Mouse (Mus musculus) liver, embryonic 14.5 days (tissue): ENCODE measurements around the gene Klhl12. TPM values are rescaled to one million over a fixed set of nuclear protein-coding genes. Genes with fewer than 3 reads are reported as not detected.
A peak's percentile ranks its signal among the peaks of the same experiment; 100 is the strongest.
"Not testable (repeated sequence)": the region's sequence is repeated elsewhere in the genome, so short reads cannot be mapped to it uniquely, and the experiment has no call there.

ENCODE experiments used
- ATAC-seq: fragments of 200-750 bp; cut with Nextera tagmentation; 2 replicates; pipeline ENCODE4 v1.8.0; 2017; ENCODE audit warnings: moderate number of reproducible peaks, mild to moderate bottlenecking, moderate library complexity; ENCODE audit not compliant: insufficient read depth
- DNase-seq, 3 experiments: peaks; one replicate each; pipeline ENCODE4 v3.0.0-alpha.2; 2012 to 2013; ENCODE audit warnings: low read depth in 3 of 3, low spot score in 3 of 3
- H3K27ac ChIP-seq: fragments of 300-500 bp; sonication (generic); 2 replicates; pipeline ENCODE4 v1.5.1; 2014; ENCODE audit warnings: moderate library complexity, mild to moderate bottlenecking, control low read depth, inconsistent platforms
- H3K27me3 ChIP-seq: fragments of 300-500 bp; sonication (generic); 2 replicates; pipeline ENCODE4 v1.6.1; 2014; ENCODE audit warnings: mild to moderate bottlenecking, low read length, moderate library complexity; ENCODE audit not compliant: control insufficient read depth, insufficient read depth
- H3K36me3 ChIP-seq: fragments of 300-500 bp; sonication (generic); replicated peaks from 2 replicates; pipeline ENCODE4 v1.6.1; 2014; ENCODE audit warnings: low read depth; ENCODE audit not compliant: control insufficient read depth, insufficient read depth
- H3K4me1 ChIP-seq, 2 experiments: fragments of 200-500 bp in 1 of 2; fragments of 300-500 bp in 1 of 2; sonication (generic) in 1 of 2; replicated peaks; 2 replicates each; pipeline ENCODE4 v1.6.1; 2012 to 2014; ENCODE audit warnings: antibody characterized with exemption in 1 of 2, inconsistent platforms in 1 of 2, low read length in 1 of 2; ENCODE audit not compliant: control insufficient read depth in 2 of 2, insufficient read depth in 2 of 2
- H3K4me2 ChIP-seq: fragments of 300-500 bp; sonication (generic); 2 replicates; pipeline ENCODE4 v1.6.1; 2014; ENCODE audit warnings: low read depth, mild to moderate bottlenecking, control low read depth, moderate library complexity
- H3K4me3 ChIP-seq, 2 experiments: fragments of 200-500 bp in 1 of 2; fragments of 300-500 bp in 1 of 2; sonication (generic) in 1 of 2; 2 replicates each; pipeline ENCODE4 v1.5.1; 2012 to 2014; ENCODE audit warnings: low read depth in 2 of 2, low read length in 2 of 2, mild to moderate bottlenecking in 2 of 2, control low read depth in 1 of 2, inconsistent platforms in 1 of 2, moderate library complexity in 1 of 2; ENCODE audit not compliant: insufficient read depth in 1 of 2
- H3K9ac ChIP-seq: fragments of 300-500 bp; sonication (generic); replicated peaks from 2 replicates; pipeline ENCODE4 v1.6.1; 2014; ENCODE audit warnings: mild to moderate bottlenecking, control low read depth, moderate library complexity
- H3K9me3 ChIP-seq: fragments of 300-500 bp; sonication (generic); 2 replicates; pipeline ENCODE4 v1.6.1; 2016; ENCODE audit warnings: low read length, mixed read lengths; ENCODE audit not compliant: control insufficient read depth
- CTCF ChIP-seq: IDR thresholded peaks from 2 replicates; pipeline ENCODE4 v1.5.1; 2016; ENCODE audit warnings: antibody characterized with exemption, low read depth, control low read depth
- EP300 ChIP-seq: IDR thresholded peaks from 2 replicates; pipeline ENCODE4 v1.6.1; 2016; ENCODE audit warnings: antibody characterized with exemption, low read depth
- WGBS: fragments of 180-500 bp; shearing (Covaris S2); extraction: QIAGEN DNeasy Blood & Tissue Kit; methylation state at CpG from one replicate; pipeline ENCODE4 v1.1.7; 2014; ENCODE audit not compliant: insufficient replicate concordance; 5-methylcytosine and 5-hydroxymethylcytosine counted together
- polyA plus RNA-seq, 2 experiments: library from polyadenylated mRNA; depleted of rRNA in 1 of 2; stranded (reverse) in 1 of 2; unstranded in 1 of 2; fragments of >200 nt; fragmentation: Nextera tagmentation in 1 of 2; extraction: Ambion mirVana in 1 of 2; gene quantifications; 2 replicates each; pipeline versions ENCODE4 v1.2.1 to v1.2.3; 2012 to 2014

Klhl12 gene
- polyA plus RNA-seq, 2 experiments = 17.9 to 28.0 TPM

- DNase-seq (peak in 1 of 3 experiments; percentile 39), ATAC-seq (no peak)
- no peak for TF ChIP-seq EP300
- TF ChIP-seq CTCF = peak; percentile 68
- Histone ChIP-seq H3K4me1 (peaks cover 37 to 43% of the 10 kb centered on the region in 2 experiments), H3K4me2 (no peak overlapping the region), H3K27me3 (no peaks in the 10 kb centered on the region), H3K9ac (no peak overlapping the region), H3K4me3 (no peak overlapping the region), H3K36me3 (no peaks in the 10 kb centered on the region), H3K9me3 (no peaks in the 10 kb centered on the region), H3K27ac (no peak overlapping the region)
- whole genome bisulfite sequencing = 55% methylated on average over 5 of the region's 5 CpGs
Observed at GRCm38 (mm10) chr1:134524424-134524823, 69.1 kb downstream of the Klhl12 start.

DNA sequence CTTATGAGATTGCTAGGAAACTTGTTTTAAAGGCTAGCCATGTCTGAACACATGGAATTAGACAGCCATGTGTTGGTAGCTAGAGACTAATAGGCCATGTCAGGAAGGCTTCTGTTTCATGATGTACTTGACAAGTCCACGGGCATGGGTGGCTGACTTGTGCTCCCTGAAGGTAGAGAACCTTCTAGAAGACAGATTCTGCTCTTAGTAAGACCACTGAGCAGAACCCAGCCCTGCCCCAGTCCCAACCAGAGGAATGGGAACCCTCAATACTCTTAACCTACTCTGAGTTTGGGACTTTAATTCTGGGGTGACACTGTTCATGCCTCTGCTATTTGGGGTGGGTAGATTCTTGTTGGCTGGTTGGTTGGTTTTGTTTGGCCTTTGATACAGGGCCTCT lies 69.7 kb downstream of the Klhl12 start:
- DNase-seq (no peak), ATAC-seq (no peak)
- Histone ChIP-seq H3K9ac (no peak overlapping the region), H3K9me3 (no peaks in the 10 kb centered on the region), H3K4me1 (peaks cover 34 to 40% of the 10 kb centered on the region in 2 experiments), H3K4me2 (no peak overlapping the region), H3K27ac (no peak overlapping the region), H3K27me3 (no peaks in the 10 kb centered on the region), H3K4me3 (no peak overlapping the region), H3K36me3 (no peaks in the 10 kb centered on the region)
- TF ChIP-seq EP300 (no peak), CTCF (no peak)
- WGBS = 71% methylated on average over 1 of the region's 1 CpGs

DNA sequence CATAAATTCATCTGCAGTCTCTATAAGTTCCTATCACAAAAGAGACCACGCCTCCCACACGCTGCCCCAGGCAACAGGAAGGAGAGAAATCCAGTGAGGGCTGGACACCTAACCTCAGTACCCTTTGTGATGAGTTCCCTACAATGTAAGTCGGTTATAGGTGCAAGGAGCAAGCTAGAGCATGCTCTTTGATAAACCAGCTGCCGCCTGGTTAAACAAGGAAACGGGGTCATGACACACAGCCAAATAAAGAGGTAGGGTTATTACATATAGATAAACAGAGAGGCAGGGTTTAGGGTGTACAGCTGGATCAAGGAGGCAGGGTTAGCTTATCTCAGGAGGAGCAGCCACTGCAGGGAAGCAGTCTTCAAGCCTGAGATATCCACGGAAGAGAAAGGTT lies 71.4 kb downstream of the Klhl12 start:
- Histone ChIP-seq H3K27me3 (no peaks in the 10 kb centered on the region), H3K36me3 (no peaks in the 10 kb centered on the region), H3K9me3 (no peaks in the 10 kb centered on the region), H3K27ac (peak overlapping the region; percentile 97), H3K4me1 (peaks cover 24 to 30% of the 10 kb centered on the region in 2 experiments), H3K4me2 (peak overlapping the region; percentile 64), H3K4me3 (peak overlapping the region; percentile 33 to 40), H3K9ac (peak overlapping the region; percentile 69)
- ATAC-seq (peak; percentile 98), DNase-seq (peak; percentile 73 to 77 (median 75))
- TF ChIP-seq EP300 (peak; percentile 94), CTCF (no peak)
- 9% methylated on average over 6 of the region's 6 CpGs for WGBS

- no peak for DNase-seq
- H3K4me1 ChIP-seq = peaks cover 29 to 35% of the 10 kb centered on the region in 2 experiments
- no peak overlapping the region for H3K27ac ChIP-seq
- no peak for TF ChIP-seq EP300
- TF ChIP-seq CTCF = no peak
- H3K4me3 ChIP-seq = no peak overlapping the region
- no peak for ATAC-seq
- WGBS = 65% methylated on average over 6 of the region's 6 CpGs
- no peak overlapping the region; the same call in 1 of the 2 replicates for H3K9ac ChIP-seq
- no peaks in the 10 kb centered on the region for H3K9me3 ChIP-seq
- no peak overlapping the region for H3K4me2 ChIP-seq
- no peaks in the 10 kb centered on the region for H3K36me3 ChIP-seq
- no peaks in the 10 kb centered on the region for H3K27me3 ChIP-seq
Observed at GRCm38 (mm10) chr1:134530618-134531017, 75.3 kb downstream of the Klhl12 start.

GRCm38 (mm10) chr1:134533710-134534109 lies 78.4 kb downstream of the Klhl12 start:
- not testable (repeated sequence) for H3K9me3 ChIP-seq, H3K36me3 ChIP-seq, H3K9ac ChIP-seq, H3K27me3 ChIP-seq, H3K4me2 ChIP-seq, DNase-seq, ATAC-seq, H3K4me3 ChIP-seq, H3K27ac ChIP-seq
- H3K4me1 ChIP-seq = peaks cover 12 to 17% of the 10 kb centered on the region in 2 experiments
- 87% methylated on average over 10 of the region's 10 CpGs for WGBS
